Mouse (Mus musculus) G1E (cell line): ENCODE data around the gene Marf1.

Experiments used
- CTCF ChIP-seq: IDR thresholded peaks from 2 replicates; pipeline ENCODE4 v1.5.1; 2012; ENCODE audit warnings: low read depth, low read length, inconsistent platforms, mixed read lengths
- GATA1 ChIP-seq: IDR thresholded peaks from 2 replicates; pipeline ENCODE4 v1.6.1; 2012; ENCODE audit warnings: borderline replicate concordance, low read length, inconsistent platforms, mixed read lengths
- GATA2 ChIP-seq: IDR thresholded peaks from 2 replicates; pipeline ENCODE4 v1.6.1; 2012; ENCODE audit warnings: low read depth, low read length, inconsistent platforms, borderline replicate concordance
- POLR2AphosphoS5 ChIP-seq: IDR thresholded peaks from 2 replicates; pipeline ENCODE4 v1.6.1; 2012; ENCODE audit warnings: low read depth, low read length, inconsistent platforms; ENCODE audit not compliant: insufficient replicate concordance
- TAL1 ChIP-seq: conservative IDR thresholded peaks from 2 replicates; pipeline ENCODE4 v1.6.1; 2012; ENCODE audit warnings: low read depth, low read length, inconsistent platforms, mixed read lengths

DNA sequence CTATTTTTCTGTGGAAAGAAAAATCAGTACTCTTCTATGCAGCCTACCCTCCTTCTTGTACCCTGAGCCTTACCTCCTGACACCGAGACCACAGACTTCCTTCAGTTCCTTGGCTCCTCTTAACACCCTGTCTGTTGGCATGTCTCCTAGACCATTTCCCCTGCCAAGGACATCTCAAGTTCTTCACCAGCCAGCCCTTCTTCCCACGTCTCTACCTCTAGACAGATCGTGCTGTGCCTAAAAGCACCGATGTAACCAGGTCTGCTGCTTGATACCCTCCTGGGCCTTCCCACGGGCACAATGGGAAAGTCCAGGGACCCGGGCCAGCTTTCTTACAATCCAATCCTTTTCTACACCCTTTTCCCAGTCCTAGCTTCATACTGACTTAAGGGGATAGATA, 57.3 kb downstream of the Marf1 start:
- TF ChIP-seq GATA1 (no peak), CTCF (no peak), GATA2 (no peak), POLR2AphosphoS5 (no peak), TAL1 (no peak)
